In genomic region chr5:33726081-33726647, GRCm38 (mm10) we compare ENCODE assay signal across 9 mouse cellular contexts. TPM values are rescaled to one million over a fixed set of nuclear protein-coding genes. Genes with fewer than 3 reads are reported as not detected.
DNase-seq lines count a peak whose midpoint lies in the region; ATAC-seq and TF ChIP-seq lines count a peak whose summit lies in the region.
"Had no signal": no experiment of that assay in that cellular context is flagged by ENCODE, and none has a peak within 500 bp of the region (broad histone marks: within the 10 kb centered on the region; RNA-seq: fewer than 3 reads in every experiment).

No protein-coding gene starts in this region.

- H3K36me3 ChIP-seq in thymus, adult 2 months (ENCODE audit: control insufficient read depth, insufficient read depth, low read length): no peaks in the 10 kb centered on the region

- H3K4me1 ChIP-seq in thymus, adult 2 months (replicated peaks; ENCODE audit: control insufficient read depth, insufficient read depth, low read length): peaks cover 18% of the 10 kb centered on the region

- no peak overlapping the region for H3K27ac ChIP-seq in thymus, adult 2 months (ENCODE audit: control insufficient read depth, insufficient read depth, low read length)

- peak; percentile 52 for DNase-seq in cerebellum, adult 9-11 months
- peak; percentile 43 to 50 for DNase-seq in right cerebral cortex, adult 2 months (ENCODE audit: low spot score in 2 of 2)
- no peak for DNase-seq in right cerebral cortex, postnatal 4 days
- DNase-seq in lung, postnatal 10 days: peak; percentile 77
- no peak for DNase-seq in thymus, adult 2 months
- no peak for DNase-seq in spleen, adult 12 weeks (ENCODE audit: low spot score)
- DNase-seq in urinary bladder, postnatal 4 days (ENCODE audit: low spot score in 2 of 2): no peak
- DNase-seq: thymus, adult 18-20 months had no signal

- TF ChIP-seq CTCF in thymus, adult 2 months (IDR thresholded peaks at IDR 0.05; ENCODE audit: borderline replicate concordance, control insufficient read depth, extremely low read depth, insufficient read depth, low read length, poor library complexity): no peak

- ATAC-seq in cerebellum, adult (ENCODE audit: insufficient number of reproducible peaks, low FRiP score, low TSS enrichment): no peak

- TF ChIP-seq POLR2A in thymus, adult 2 months (IDR thresholded peaks at IDR 0.05; ENCODE audit: control insufficient read depth, extremely low read depth, insufficient read depth, low read length, poor library complexity): no peak

- no peak overlapping the region for H3K4me3 ChIP-seq in thymus, adult 2 months (ENCODE audit: control insufficient read depth, insufficient read depth, low read length)

- H3K27me3 ChIP-seq in thymus, adult 2 months (ENCODE audit: control insufficient read depth, insufficient read depth, low read length): peaks cover 26% of the 10 kb centered on the region; the same call in 1 of the 2 replicates

- WGBS in thymus, adult 2 months: 95% methylated on average over 7 of the region's 7 CpGs

RNA-seq across cellular contexts. Expression of gene Fgfr3, which starts 4.7 kb away (rescaled TPM):
- polyA plus RNA-seq in thymus, adult 2 months (2012; rRNA removed): 4.8 and 6.3 TPM in 2 replicates

RNA-seq across cellular contexts. Expression of gene Letm1, which starts 56.5 kb away (rescaled TPM):
- 69.5 and 82.9 TPM in 2 replicates for polyA plus RNA-seq in thymus, adult 2 months (2012; rRNA removed)

Comparison
In these comparisons a context has a peak if more than half of its experiments do, and no peak if none do; other contexts are left out.
1. DNase-seq: peak in cerebellum, adult 9-11 months (single experiment), right cerebral cortex, adult 2 months (2 of 2) and lung, postnatal 10 days (single experiment); none in right cerebral cortex, postnatal 4 days (single experiment), thymus, adult 2 months (single experiment), spleen, adult 12 weeks (single experiment) and urinary bladder, postnatal 4 days (0 of 2).